8 mouse cellular contexts compared by ENCODE assay signal in the genomic region with DNA sequence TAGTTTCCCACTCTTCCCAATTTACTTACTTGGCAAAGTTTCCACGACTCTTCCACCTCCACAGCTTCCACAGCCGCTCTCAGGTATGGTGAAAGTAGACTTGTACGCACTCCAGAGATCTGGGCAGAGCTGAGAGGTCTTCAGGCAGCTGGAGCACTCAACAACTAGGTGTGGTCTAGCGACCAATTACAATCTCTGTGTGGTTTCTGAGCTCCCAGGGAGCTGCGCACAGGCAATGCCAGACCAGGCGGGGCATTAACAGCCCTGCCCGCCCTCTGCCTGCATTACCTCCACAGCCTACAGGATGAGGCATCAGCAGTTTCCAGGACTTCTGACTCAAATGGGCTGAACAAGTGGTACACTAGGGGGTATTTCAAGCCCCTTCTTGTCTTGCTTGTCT. TPM values are rescaled to one million over a fixed set of nuclear protein-coding genes. Genes with fewer than 3 reads are reported as not detected.
DNase-seq lines count a peak whose midpoint lies in the region; ATAC-seq and TF ChIP-seq lines count a peak whose summit lies in the region.

A gene (minus strand): TSS at position 208 of the 400 bp plus-strand sequence.

- H3K27ac ChIP-seq in MEL (ENCODE audit: control insufficient read depth, low read depth, low read length), result no peak within 1 kb of the TSS
- H3K27ac ChIP-seq in embryonic facial prominence, embryonic 11.5 days (replicated peaks; ENCODE audit: low read depth, low read length), result no peak within 1 kb of the TSS
- H3K27ac ChIP-seq in intestine, embryonic 16.5 days (ENCODE audit: low read length), result no peak within 1 kb of the TSS

- no peak for TF ChIP-seq CTCF in MEL (IDR thresholded peaks at IDR 0.05 in 2 of 3, conservative IDR thresholded peaks at IDR 0.05 in 1 of 3; ENCODE audit: control insufficient read depth in 1 of 3, insufficient read depth in 1 of 3, low read depth in 2 of 3, low read length in 3 of 3, poor library complexity in 1 of 3, severe bottlenecking in 1 of 3)

- TF ChIP-seq POLR2A in MEL (IDR thresholded peaks at IDR 0.05; ENCODE audit: control insufficient read depth in 1 of 2, insufficient read depth in 1 of 2, low read depth in 1 of 2, low read length in 2 of 2, poor library complexity in 1 of 2) (no peak), myocyte (IDR thresholded peaks at IDR 0.05; ENCODE audit: insufficient read length, low read depth) (no peak)

- TF ChIP-seq RAD21 in MEL (IDR thresholded peaks at IDR 0.05; ENCODE audit: low read depth, low read length), result no peak

- H3K36me3 ChIP-seq in MEL (ENCODE audit: control insufficient read depth in 1 of 2, insufficient read depth in 2 of 2, low read length in 2 of 2) (peaks cover 0 to 4% of the 10 kb centered on the region in 2 experiments; a peak in 2 of 4 replicates), myocyte (ENCODE audit: control insufficient read depth, insufficient read depth) (no peaks in the 10 kb centered on the region)
- no peaks in the 10 kb centered on the region; the same call in 1 of the 2 replicates for H3K36me3 ChIP-seq in embryonic facial prominence, embryonic 11.5 days (replicated peaks; ENCODE audit: control insufficient read depth, insufficient read depth, low read depth, low read length)
- no peaks in the 10 kb centered on the region for H3K36me3 ChIP-seq in intestine, embryonic 16.5 days (ENCODE audit: control insufficient read depth, insufficient read depth, low read length)

- no peak for TF ChIP-seq EP300 in MEL (IDR thresholded peaks at IDR 0.05; ENCODE audit: low read depth in 1 of 2, low read length in 2 of 2)

- H3K79me2 ChIP-seq in MEL (ENCODE audit: control insufficient read depth, insufficient read depth, low read length, poor library complexity) (peaks cover 6% of the 10 kb centered on the region), myocyte (ENCODE audit: control insufficient read depth, insufficient read depth) (peaks cover 10% of the 10 kb centered on the region)

- H3ac ChIP-seq in myocyte (ENCODE audit: control insufficient read depth, insufficient read length), result peak within 1 kb of the TSS; percentile 75

- ATAC-seq in embryonic facial prominence, embryonic 11.5 days (replicated peaks; ENCODE audit: insufficient number of reproducible peaks, low FRiP score, low TSS enrichment, low read depth), result no peak
- no peak for ATAC-seq in intestine, embryonic 16.5 days

- peak within 1 kb of the TSS; percentile 60 for H3K9ac ChIP-seq in MEL (ENCODE audit: control insufficient read depth, low read depth, low read length, poor library complexity, severe bottlenecking)
- H3K9ac ChIP-seq in embryonic facial prominence, embryonic 11.5 days (replicated peaks; ENCODE audit: low read length), result no peak within 1 kb of the TSS
- peak within 1 kb of the TSS; percentile 41; the same call in 1 of the 2 replicates for H3K9ac ChIP-seq in intestine, embryonic 16.5 days (ENCODE audit: low read depth, low read length)

- H3K9me3 ChIP-seq in MEL (replicated peaks; ENCODE audit: insufficient read depth, low read length), result no peaks in the 10 kb centered on the region
- H3K9me3 ChIP-seq in embryonic facial prominence, embryonic 11.5 days (replicated peaks; ENCODE audit: control insufficient read depth, low read length), result no peaks in the 10 kb centered on the region
- no peaks in the 10 kb centered on the region for H3K9me3 ChIP-seq in intestine, embryonic 16.5 days (ENCODE audit: control insufficient read depth, low read length)

- H3K4me3 ChIP-seq in MEL (ENCODE audit: control insufficient read depth in 1 of 2, insufficient read depth in 1 of 2, low read depth in 2 of 2, low read length in 2 of 2) (peak within 1 kb of the TSS; percentile 88 to 99), myocyte (peak within 1 kb of the TSS; percentile 45)
- H3K4me3 ChIP-seq in embryonic facial prominence, embryonic 11.5 days (ENCODE audit: low read depth, low read length), result peak within 1 kb of the TSS; percentile 97
- peak within 1 kb of the TSS; percentile 86 for H3K4me3 ChIP-seq in intestine, embryonic 16.5 days (ENCODE audit: low read length)

- 83% methylated on average over 7 of the region's 7 CpGs for WGBS in embryonic facial prominence, embryonic 11.5 days
- 82% methylated on average over 7 of the region's 7 CpGs for WGBS in intestine, embryonic 16.5 days

- H3K27me3 ChIP-seq in MEL (ENCODE audit: control insufficient read depth in 1 of 2, insufficient read depth in 2 of 2, low read length in 2 of 2), result no peaks in the 10 kb centered on the region
- no peaks in the 10 kb centered on the region for H3K27me3 ChIP-seq in embryonic facial prominence, embryonic 11.5 days (ENCODE audit: control insufficient read depth, insufficient read depth, low read length)
- no peaks in the 10 kb centered on the region for H3K27me3 ChIP-seq in intestine, embryonic 16.5 days (replicated peaks; ENCODE audit: control insufficient read depth, insufficient read depth, low read length)
- H3K27me3 ChIP-seq in myocyte (ENCODE audit: control insufficient read depth, insufficient read depth, insufficient read length), result no peaks in the 10 kb centered on the region

- H3K4me1 ChIP-seq in MEL (ENCODE audit: control insufficient read depth in 1 of 2, insufficient read depth in 2 of 2, low read length in 2 of 2), result peaks cover 3 to 10% of the 10 kb centered on the region in 2 experiments; a peak in 3 of 4 replicates
- H3K4me1 ChIP-seq in embryonic facial prominence, embryonic 11.5 days (ENCODE audit: control insufficient read depth, insufficient read depth, low read length), result no peaks in the 10 kb centered on the region; the same call in 1 of the 2 replicates
- peaks cover 11% of the 10 kb centered on the region; the same call in 1 of the 2 replicates for H3K4me1 ChIP-seq in intestine, embryonic 16.5 days (ENCODE audit: control insufficient read depth, insufficient read depth, low read length)

- peak within 1 kb of the TSS; percentile 49 for H3K4me2 ChIP-seq in embryonic facial prominence, embryonic 11.5 days (ENCODE audit: low read depth, low read length)
- peak within 1 kb of the TSS; percentile 64 for H3K4me2 ChIP-seq in intestine, embryonic 16.5 days (ENCODE audit: low read depth, low read length)
- H3K4me2 ChIP-seq in myocyte (ENCODE audit: low read depth), result peak within 1 kb of the TSS; percentile 66

- peak; percentile 2 to 3 for DNase-seq in layer of hippocampus, adult 8-10 months (ENCODE audit: low spot score in 2 of 2)
- DNase-seq in layer of hippocampus, postnatal 14 days (ENCODE audit: low spot score in 2 of 2), result no peak
- DNase-seq in MEL (ENCODE audit: low read depth, low spot score), result no peak
- no peak for DNase-seq in embryonic facial prominence, embryonic 11.5 days (ENCODE audit: low spot score)
- no peak for DNase-seq in left cerebral cortex, adult 11 months (ENCODE audit: low spot score)
- no peak for DNase-seq in layer of hippocampus, adult 18-20 months (ENCODE audit: low spot score in 2 of 2)

TF ChIP-seq in MEL, 35 proteins besides CTCF, POLR2A, EP300 and RAD21:
- TF ChIP-seq USF1 (IDR thresholded peaks at IDR 0.05; ENCODE audit: low read depth, low read length) (no peak), ZNF384 (IDR thresholded peaks at IDR 0.05; ENCODE audit: low read depth, low read length) (no peak), SIN3A (IDR thresholded peaks at IDR 0.05; ENCODE audit: low read length) (0 out of 2 replicates have a peak, but pooled peaks have one; percentile 17)
TF ChIP-seq in MEL: peak in this region for 1.

TF ChIP-seq in myocyte, 11 proteins besides CTCF, POLR2A, EP300 and RAD21:
- no peak for TF ChIP-seq CEBPB (IDR thresholded peaks at IDR 0.05; ENCODE audit: insufficient read depth, poor library complexity, severe bottlenecking)
- TF ChIP-seq POLR2AphosphoS2 (IDR thresholded peaks at IDR 0.05; ENCODE audit: insufficient read length, low read depth), result no peak
- no peak for TF ChIP-seq MAX (IDR thresholded peaks at IDR 0.05; ENCODE audit: low read depth)
- no peak for TF ChIP-seq USF1 (IDR thresholded peaks at IDR 0.05; ENCODE audit: low read depth)
- no peak for TF ChIP-seq E2F4 (IDR thresholded peaks at IDR 0.05; ENCODE audit: insufficient read depth)
- TF ChIP-seq TCF3 (IDR thresholded peaks at IDR 0.05; ENCODE audit: insufficient read length, low read depth), result no peak
- TF ChIP-seq REST (IDR thresholded peaks at IDR 0.05; ENCODE audit: insufficient read depth, insufficient read length), result no peak
- TF ChIP-seq TCF12 (IDR thresholded peaks at IDR 0.05; ENCODE audit: insufficient read depth, poor library complexity, severe bottlenecking), result no peak
- no peak for TF ChIP-seq SRF (IDR thresholded peaks at IDR 0.05; ENCODE audit: control insufficient read depth, insufficient read length, low read depth)
- TF ChIP-seq MYOD1 (IDR thresholded peaks at IDR 0.05; ENCODE audit: control insufficient read depth in 1 of 3, insufficient read length in 2 of 3, low read depth in 2 of 3), result no peak
- no peak for TF ChIP-seq MYOG (IDR thresholded peaks at IDR 0.05; ENCODE audit: control insufficient read depth in 1 of 3, insufficient read depth in 1 of 3, insufficient read length in 2 of 3, low read depth in 2 of 3)

RNA-seq across cellular contexts. Expression of the gene that starts here (rescaled TPM):
- 1 to 10 TPM; 4.2 to 7.8 (median 5.3) TPM for total RNA-seq in layer of hippocampus, adult 8-10 months (2022)
- total RNA-seq in layer of hippocampus, postnatal 14 days (2021), result 1 to 10 TPM; 7.1 to 7.3 TPM
- 0.54 TPM in 1 of 2 replicates, not detected in the other for total RNA-seq in MEL (2012; rRNA removed)
- polyA plus RNA-seq in MEL (2012; ENCODE audit: insufficient read depth in 1 of 2, insufficient read length in 2 of 2, low read depth in 1 of 2, low replicate concordance in 2 of 2, missing spikeins in 1 of 2) (under 1 TPM in 1 of 2 experiments, not detected in 1; 0.53 TPM), myocyte (2012; fragmentation: generic; extraction: Trizol) (not detected)
- 0.48 and 0.75 TPM in 2 replicates for polyA plus RNA-seq in embryonic facial prominence, embryonic 11.5 days (2014; fragmentation: Nextera tagmentation; extraction: Ambion mirVana)
- 10.0 and 11.2 TPM in 2 replicates for polyA plus RNA-seq in intestine, embryonic 16.5 days (2015; fragmentation: Nextera tagmentation; extraction: Ambion mirVana)
- total RNA-seq in layer of hippocampus, adult 18-20 months (2021), result 1 to 10 TPM; 2.2 to 5.0 TPM

Comparison
In these comparisons a context has a peak if more than half of its experiments do, and no peak if none do; other contexts are left out.
1. DNase-seq: peak in layer of hippocampus, adult 8-10 months (2 of 2); none in layer of hippocampus, postnatal 14 days (0 of 2), MEL (single experiment), embryonic facial prominence, embryonic 11.5 days (single experiment), left cerebral cortex, adult 11 months (single experiment) and layer of hippocampus, adult 18-20 months (0 of 2).
2. H3K4me3 ChIP-seq: peak in every context shown above with its lines; median percentile 97 in embryonic facial prominence, embryonic 11.5 days; 94 in MEL; 86 in intestine, embryonic 16.5 days; 45 in myocyte.
3. Peak in every context shown above with its lines, with median percentiles within 50 percentile points of each other: H3K4me2 ChIP-seq.